ENCODE assay signal across 12 mouse cellular contexts in the genomic region with DNA sequence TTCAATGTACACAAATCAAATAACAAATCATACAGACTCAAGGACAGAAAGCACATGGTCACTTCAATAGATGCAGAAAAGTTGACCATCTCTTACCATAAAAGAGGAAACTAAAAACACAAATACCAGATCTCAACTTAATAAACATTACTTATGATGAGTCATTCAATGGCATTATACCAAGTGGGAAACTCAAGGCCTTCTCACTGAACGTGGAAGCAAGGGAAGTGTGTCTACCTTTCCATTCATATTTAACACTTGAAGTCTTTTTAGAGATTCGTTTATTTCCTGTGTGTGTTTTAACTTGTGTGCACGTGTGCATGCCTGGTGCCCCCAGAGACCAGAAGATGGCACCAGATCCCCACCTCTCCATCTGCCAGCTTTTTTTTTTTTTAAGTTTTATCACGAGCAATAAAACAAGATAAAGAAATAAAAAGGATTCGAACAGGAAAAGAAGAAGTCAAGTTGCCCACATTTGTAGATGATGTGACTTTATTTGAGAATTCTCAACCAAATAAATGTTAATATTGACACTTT. TPM values are rescaled to one million over a fixed set of nuclear protein-coding genes. Genes with fewer than 3 reads are reported as not detected.
A peak's percentile ranks its signal among the peaks of the same experiment; 100 is the strongest.
DNase-seq lines count a peak whose midpoint lies in the region; ATAC-seq and TF ChIP-seq lines count a peak whose summit lies in the region.
"Had no signal": no experiment of that assay in that cellular context is flagged by ENCODE, and none has a peak within 500 bp of the region (broad histone marks: within the 10 kb centered on the region; RNA-seq: fewer than 3 reads in every experiment).

No protein-coding gene starts in this region.

- no peaks in the 10 kb centered on the region for H3K36me3 ChIP-seq in kidney, adult 2 months (ENCODE audit: control insufficient read depth, insufficient read depth, low read length)
- no peaks in the 10 kb centered on the region for H3K36me3 ChIP-seq in kidney, embryonic 15.5 days
- no peaks in the 10 kb centered on the region for H3K36me3 ChIP-seq in thymus, adult 2 months (ENCODE audit: control insufficient read depth, insufficient read depth, low read length)
- no peaks in the 10 kb centered on the region for H3K36me3 ChIP-seq in embryonic facial prominence, embryonic 10.5 days (replicated peaks)
- H3K36me3 ChIP-seq: heart, embryonic 12.5 days; limb, embryonic 12.5 days had no signal

- H3K27me3 ChIP-seq in kidney, adult 2 months (replicated peaks; ENCODE audit: control insufficient read depth, insufficient read depth, low read length) = no peaks in the 10 kb centered on the region
- H3K27me3 ChIP-seq in kidney, embryonic 15.5 days = peaks cover 2% of the 10 kb centered on the region; the same call in 1 of the 2 replicates
- H3K27me3 ChIP-seq in thymus, adult 2 months (ENCODE audit: control insufficient read depth, insufficient read depth, low read length) = no peaks in the 10 kb centered on the region
- no peaks in the 10 kb centered on the region for H3K27me3 ChIP-seq in embryonic facial prominence, embryonic 10.5 days (replicated peaks; ENCODE audit: low read depth, poor library complexity, severe bottlenecking)
- H3K27me3 ChIP-seq: limb, embryonic 12.5 days had no signal

- no peaks in the 10 kb centered on the region for H3K4me1 ChIP-seq in kidney, adult 2 months (ENCODE audit: control insufficient read depth, insufficient read depth, low read length)
- 0 out of 2 replicates have a peak, but pooled peaks cover 2% of the 10 kb centered on the region for H3K4me1 ChIP-seq in kidney, embryonic 15.5 days
- H3K4me1 ChIP-seq in thymus, adult 2 months (replicated peaks; ENCODE audit: control insufficient read depth, insufficient read depth, low read length) = no peaks in the 10 kb centered on the region
- no peaks in the 10 kb centered on the region for H3K4me1 ChIP-seq in embryonic facial prominence, embryonic 10.5 days
- H3K4me1 ChIP-seq: heart, embryonic 12.5 days; limb, embryonic 12.5 days had no signal

- H3K9me3 ChIP-seq in kidney, embryonic 15.5 days (replicated peaks) = no peaks in the 10 kb centered on the region
- no peaks in the 10 kb centered on the region for H3K9me3 ChIP-seq in embryonic facial prominence, embryonic 10.5 days
- H3K9me3 ChIP-seq: heart, embryonic 12.5 days; limb, embryonic 12.5 days had no signal

- H3K4me3 ChIP-seq in kidney, adult 2 months (ENCODE audit: insufficient read depth, low read depth, low read length) = no peak overlapping the region
- H3K4me3 ChIP-seq in kidney, embryonic 15.5 days (replicated peaks) = no peak overlapping the region
- H3K4me3 ChIP-seq in thymus, adult 2 months (ENCODE audit: control insufficient read depth, insufficient read depth, low read length) = no peak overlapping the region
- H3K4me3 ChIP-seq in embryonic facial prominence, embryonic 10.5 days = no peak overlapping the region
- H3K4me3 ChIP-seq: erythroblast, embryonic 14.5 days; heart, embryonic 12.5 days; limb, embryonic 12.5 days had no signal

- TF ChIP-seq POLR2A in kidney, adult 2 months (IDR thresholded peaks at IDR 0.05; ENCODE audit: low read depth, low read length) = no peak
- no peak for TF ChIP-seq POLR2A in thymus, adult 2 months (IDR thresholded peaks at IDR 0.05; ENCODE audit: control insufficient read depth, extremely low read depth, insufficient read depth, low read length, poor library complexity)
- TF ChIP-seq POLR2A in brain, embryonic 14.5 days (IDR thresholded peaks at IDR 0.05; ENCODE audit: borderline replicate concordance, extremely low read depth, insufficient read depth, insufficient read length, poor library complexity, severe bottlenecking) = no peak

- H3K9ac ChIP-seq in kidney, embryonic 15.5 days = no peak overlapping the region
- H3K9ac ChIP-seq: heart, embryonic 12.5 days; limb, embryonic 12.5 days had no signal

- H3K27ac ChIP-seq in kidney, adult 2 months (ENCODE audit: insufficient read depth, low read depth, low read length) = no peak overlapping the region
- no peak overlapping the region for H3K27ac ChIP-seq in kidney, embryonic 15.5 days
- no peak overlapping the region for H3K27ac ChIP-seq in thymus, adult 2 months (ENCODE audit: control insufficient read depth, insufficient read depth, low read length)
- H3K27ac ChIP-seq in embryonic facial prominence, embryonic 10.5 days (replicated peaks) = no peak overlapping the region
- H3K27ac ChIP-seq: limb, embryonic 12.5 days had no signal

- WGBS in kidney, adult 2 months = 9% methylated on average over 5 of the region's 5 CpGs
- WGBS in kidney, embryonic 15.5 days = 34% methylated on average over 5 of the region's 5 CpGs
- WGBS in thymus, adult 2 months = 8% methylated on average over 5 of the region's 5 CpGs
- WGBS in embryonic facial prominence, embryonic 10.5 days = 46% methylated on average over 5 of the region's 5 CpGs

- no peak for DNase-seq in kidney, adult 2 months
- DNase-seq in thymus, adult 2 months = peak; percentile 44
- no peak for DNase-seq in thymus, adult 18-20 months
- DNase-seq in brain, embryonic 14.5 days (ENCODE audit: low read depth) = no peak
- no peak for DNase-seq in frontal cortex, postnatal 25 days (ENCODE audit: low spot score in 2 of 2)
- no peak for DNase-seq in embryonic facial prominence, embryonic 10.5 days (ENCODE audit: low spot score)
- DNase-seq: lung, postnatal 36 days had no signal

- ATAC-seq in kidney, embryonic 15.5 days (replicated peaks; ENCODE audit: low FRiP score) = no peak
- ATAC-seq: inflammation-experienced regulatory T-cells, adult 6 months had no signal

- TF ChIP-seq CTCF in kidney, adult 2 months (conservative IDR thresholded peaks at IDR 0.05; ENCODE audit: insufficient read depth, insufficient read length, low read depth, low read length) = peak; percentile 37; the same call in 1 of the 2 replicates
- no peak for TF ChIP-seq CTCF in thymus, adult 2 months (IDR thresholded peaks at IDR 0.05; ENCODE audit: borderline replicate concordance, control insufficient read depth, extremely low read depth, insufficient read depth, low read length, poor library complexity)
- peak; percentile 45; the same call in 1 of the 2 replicates for TF ChIP-seq CTCF in brain, embryonic 14.5 days (IDR thresholded peaks at IDR 0.05; ENCODE audit: borderline replicate concordance, extremely low read depth, insufficient read depth, insufficient read length)

- no peak overlapping the region for H3K4me2 ChIP-seq in kidney, embryonic 15.5 days
- H3K4me2 ChIP-seq: heart, embryonic 12.5 days; limb, embryonic 12.5 days had no signal

RNA-seq across cellular contexts. Expression of a gene that starts 8.0 kb away (rescaled TPM):
- polyA plus RNA-seq in kidney, adult 2 months (2012; rRNA removed) = 441 and 479 TPM in 2 replicates
- polyA plus RNA-seq in kidney, embryonic 15.5 days (2015; fragmentation: Nextera tagmentation; extraction: Ambion mirVana) = 269 and 295 TPM in 2 replicates
- 171 and 180 TPM in 2 replicates for polyA plus RNA-seq in thymus, adult 2 months (2012; rRNA removed)
- polyA plus RNA-seq in brain, embryonic 14.5 days (2012; rRNA removed) = 149 and 173 TPM in 2 replicates
- polyA plus RNA-seq in embryonic facial prominence, embryonic 10.5 days (2016; fragmentation: Nextera tagmentation; extraction: Ambion mirVana) = 235 and 239 TPM in 2 replicates
